Mouse (Mus musculus): ENCODE data around the gene Zdhhc15.
"Not testable (repeated sequence)": the region's sequence is repeated elsewhere in the genome, so short reads cannot be mapped to it uniquely, and the experiment has no call there.

Gene Zdhhc15

DNA sequence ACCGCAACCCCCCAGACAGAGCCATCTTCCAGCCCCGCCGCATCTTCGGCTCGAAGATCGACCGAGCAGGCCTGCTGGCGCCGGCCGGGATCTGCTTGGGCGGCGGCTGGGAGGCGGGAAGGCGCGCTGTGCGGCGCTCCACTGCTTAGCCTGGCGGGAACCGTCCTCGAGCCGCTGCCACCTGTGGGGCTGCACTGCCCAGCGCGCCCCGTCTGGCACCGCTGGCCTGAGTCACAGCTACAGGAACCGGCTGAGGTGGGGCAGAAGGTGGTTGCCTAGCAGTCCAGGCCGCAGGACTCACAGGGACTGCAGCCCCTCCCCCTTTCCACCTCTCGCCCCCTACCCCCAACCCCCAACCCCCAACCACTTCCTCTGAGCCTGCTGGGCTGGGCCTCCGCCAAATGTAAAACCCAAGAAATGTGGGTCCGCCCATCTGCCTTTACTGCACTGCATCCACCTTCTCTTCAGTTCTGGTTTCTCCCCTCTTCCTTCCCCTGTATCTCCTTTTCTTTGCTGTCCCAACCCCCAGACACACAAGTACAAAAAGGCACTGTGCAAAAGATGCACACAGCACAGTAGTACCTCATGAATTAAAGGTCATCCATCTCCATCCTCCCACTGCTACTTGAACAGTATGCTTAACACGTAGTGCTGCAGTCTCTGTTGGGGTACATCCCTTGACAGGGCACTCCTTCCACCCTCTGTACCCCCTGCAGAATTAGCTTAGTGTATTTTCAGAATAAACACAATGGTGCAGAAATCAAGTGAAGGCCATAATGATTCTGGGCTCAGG, at the start of gene Zdhhc15:
Zdhhc15 (minus strand) TSS at position 308 of the 793 bp plus-strand sequence.
- DNase-seq: peak; percentile 72

DNA sequence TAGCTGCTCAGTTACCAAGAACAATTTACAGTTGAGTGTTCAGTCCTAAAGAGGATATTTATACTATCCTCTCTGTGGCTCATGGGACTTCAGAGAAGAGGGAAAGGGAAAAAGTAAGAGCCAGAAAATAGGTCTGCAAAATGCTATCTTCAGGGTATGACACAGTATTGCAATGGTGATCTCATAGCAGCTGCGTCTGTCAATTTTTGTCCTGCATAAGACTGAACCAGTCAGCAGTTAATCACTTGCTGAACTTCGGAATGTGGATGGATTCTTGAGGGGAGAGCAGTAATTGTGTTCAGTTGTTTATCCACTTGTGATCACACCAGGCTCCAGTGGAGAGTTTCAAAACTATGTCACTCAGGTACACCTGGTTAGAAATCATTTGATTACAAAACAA, 37.1 kb upstream of the Zdhhc15 start:
- no peak for DNase-seq

DNA sequence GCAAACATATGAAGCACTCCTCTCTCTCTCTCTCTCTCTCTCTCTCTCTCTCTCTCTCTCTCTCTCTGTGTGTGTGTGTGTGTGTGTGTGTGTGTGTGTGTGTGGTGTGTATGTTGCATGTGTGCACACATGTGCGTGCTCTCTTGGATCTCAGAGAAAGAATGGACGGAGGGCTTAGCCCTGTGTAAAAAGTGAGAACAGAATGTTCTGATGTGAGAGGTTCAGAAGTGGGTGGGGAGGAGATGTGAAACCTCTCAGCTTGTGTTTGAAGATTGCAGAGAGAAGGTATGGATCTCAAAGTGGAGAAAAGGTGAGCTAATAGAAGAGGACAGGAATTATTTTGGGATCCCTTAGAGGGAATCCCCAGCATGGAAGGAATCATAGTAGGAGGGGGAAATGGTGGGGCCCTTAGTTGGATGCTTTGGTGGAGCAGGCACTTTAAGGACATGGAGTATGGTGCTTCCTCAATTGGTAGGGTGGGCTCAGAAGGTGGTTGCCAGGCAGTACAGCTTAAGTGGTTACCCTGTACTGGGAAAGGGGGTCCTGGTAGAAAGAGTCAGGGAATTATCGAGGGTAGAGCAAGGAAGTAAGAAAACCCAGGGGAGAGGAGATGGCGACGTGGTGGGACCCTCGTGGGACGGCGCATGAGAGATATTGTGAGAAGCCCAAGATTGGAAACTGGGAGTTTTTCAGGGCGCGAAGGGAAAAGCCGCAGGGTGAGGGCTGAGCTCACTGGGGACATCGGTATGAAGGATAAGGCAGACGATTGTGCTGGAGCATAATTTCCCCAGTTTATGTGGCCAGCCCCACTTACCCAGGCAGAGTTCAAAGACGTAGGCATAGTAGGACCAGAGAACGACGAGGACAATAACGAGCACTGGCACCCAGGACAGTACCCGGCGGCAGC, 761 bp downstream of the Zdhhc15 start:
- peak; percentile 5 for DNase-seq

DNA sequence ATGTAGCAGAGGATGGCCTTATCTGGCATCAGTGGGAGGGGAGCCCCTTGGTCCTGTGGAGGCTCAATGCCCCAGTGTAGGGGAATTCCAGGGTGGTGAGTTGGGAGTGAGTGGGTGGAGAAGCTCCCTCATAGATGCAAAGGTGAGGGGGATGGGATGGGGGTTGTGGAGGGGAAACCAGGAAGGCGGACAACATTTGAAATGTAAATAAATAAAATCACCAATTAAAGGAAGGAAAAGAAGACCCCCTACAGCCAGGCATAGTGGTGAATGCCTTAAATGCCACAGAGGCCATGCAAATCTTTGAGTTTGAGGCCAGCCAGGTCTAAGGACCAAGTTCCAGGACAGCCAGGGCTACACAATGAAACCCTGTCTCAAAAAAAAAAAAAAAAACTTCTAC, 13.9 kb downstream of the Zdhhc15 start:
- no peak for DNase-seq

DNA sequence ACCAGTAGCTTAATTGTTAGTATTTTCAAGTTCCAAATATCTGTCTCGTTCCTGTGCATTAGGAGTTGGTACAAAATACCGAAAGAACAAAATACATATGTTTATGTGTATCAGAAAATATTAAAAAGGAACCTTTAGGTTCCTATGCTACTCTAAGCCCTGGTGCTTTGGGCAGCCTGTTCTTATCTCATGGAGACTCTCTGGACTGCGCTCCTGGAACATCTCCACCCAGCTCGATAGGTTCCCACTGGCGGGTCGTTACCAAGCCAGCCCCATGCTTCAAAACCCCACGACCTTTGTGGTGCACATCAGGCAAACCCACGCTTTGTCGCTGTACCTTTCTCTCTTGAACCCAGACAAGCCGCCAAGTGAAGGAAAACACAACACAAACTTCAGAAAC, 58.3 kb downstream of the Zdhhc15 start:
- peak; percentile 26 for DNase-seq

DNA sequence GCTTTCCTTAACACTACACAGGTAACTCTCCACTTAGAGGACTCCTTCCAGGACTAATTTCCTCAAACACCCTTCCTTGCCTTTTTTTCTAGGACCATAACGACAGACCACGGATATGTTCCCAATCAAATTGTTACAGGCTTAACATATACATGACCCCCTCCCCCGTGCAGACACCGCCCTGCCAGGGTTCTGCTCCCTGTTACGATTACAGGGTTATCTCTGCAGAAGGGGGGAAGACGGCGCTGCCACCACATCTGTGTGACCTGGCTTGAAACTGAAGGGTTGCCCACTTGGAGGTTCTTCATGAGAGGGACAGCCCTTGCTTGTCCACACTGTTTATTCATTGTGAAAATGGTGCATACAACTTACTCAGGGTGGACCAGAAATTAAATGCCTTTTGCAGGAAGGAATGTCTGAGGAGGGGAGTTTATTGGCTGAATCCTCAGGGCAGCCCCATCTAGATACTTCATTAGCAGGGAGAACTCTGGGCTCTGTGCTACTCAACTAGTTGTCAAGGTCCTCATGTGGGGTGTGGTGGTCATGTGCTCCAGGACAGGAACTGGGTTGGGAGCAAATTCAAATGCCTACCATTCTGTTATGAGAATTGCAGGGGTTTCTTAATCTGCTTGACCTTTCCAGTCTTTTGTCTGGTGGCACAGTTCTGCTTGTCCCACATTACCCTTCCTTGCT, 67.0 kb downstream of the Zdhhc15 start:
- not testable (repeated sequence) for DNase-seq

DNA sequence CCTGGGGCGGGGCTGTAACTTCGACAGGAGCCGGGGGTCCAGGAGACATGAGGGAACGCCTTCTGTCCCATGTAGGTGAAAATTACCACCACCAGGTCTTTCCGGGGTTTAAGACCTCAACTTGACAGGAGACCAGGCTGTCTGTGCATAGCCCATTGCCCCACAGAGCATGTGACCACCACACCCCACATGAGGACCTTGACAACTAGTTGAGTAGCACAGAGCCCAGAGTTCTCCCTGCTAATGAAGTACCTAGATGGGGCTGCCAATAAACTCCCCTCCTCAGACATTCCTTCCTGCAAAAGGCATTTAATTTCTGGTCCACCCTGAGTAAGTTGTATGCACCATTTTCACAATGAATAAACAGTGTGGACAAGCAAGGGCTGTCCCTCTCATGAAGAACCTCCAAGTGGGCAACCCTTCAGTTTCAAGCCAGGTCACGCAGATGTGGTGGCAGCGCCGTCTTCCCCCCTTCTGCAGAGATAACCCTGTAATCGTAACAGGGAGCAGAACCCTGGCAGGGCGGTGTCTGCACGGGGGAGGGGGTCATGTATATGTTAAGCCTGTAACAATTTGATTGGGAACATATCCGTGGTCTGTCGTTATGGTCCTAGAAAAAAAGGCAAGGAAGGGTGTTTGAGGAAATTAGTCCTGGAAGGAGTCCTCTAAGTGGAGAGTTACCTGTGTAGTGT, 68.5 kb downstream of the Zdhhc15 start:
- not testable (repeated sequence) for DNase-seq

DNA sequence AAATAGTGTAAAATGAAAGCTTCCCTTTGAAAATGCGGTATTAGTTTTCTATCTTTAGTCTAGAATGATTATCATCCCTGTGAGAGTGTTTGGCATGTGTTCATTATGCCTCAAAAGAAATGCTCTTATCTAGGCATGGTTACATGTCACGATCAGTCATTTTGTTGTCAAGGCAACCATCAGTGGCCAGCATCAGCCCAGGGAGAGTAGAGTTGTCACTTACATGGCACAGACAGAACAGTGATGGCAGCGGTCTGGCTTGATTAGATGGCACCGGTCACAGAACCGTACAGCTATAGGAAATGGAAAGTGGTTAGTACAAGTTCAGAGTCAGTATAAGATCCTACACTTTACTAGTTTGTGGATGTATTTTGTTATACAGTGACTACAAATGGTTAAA, 96.9 kb downstream of the Zdhhc15 start:
- peak; percentile 2 for DNase-seq

DNA sequence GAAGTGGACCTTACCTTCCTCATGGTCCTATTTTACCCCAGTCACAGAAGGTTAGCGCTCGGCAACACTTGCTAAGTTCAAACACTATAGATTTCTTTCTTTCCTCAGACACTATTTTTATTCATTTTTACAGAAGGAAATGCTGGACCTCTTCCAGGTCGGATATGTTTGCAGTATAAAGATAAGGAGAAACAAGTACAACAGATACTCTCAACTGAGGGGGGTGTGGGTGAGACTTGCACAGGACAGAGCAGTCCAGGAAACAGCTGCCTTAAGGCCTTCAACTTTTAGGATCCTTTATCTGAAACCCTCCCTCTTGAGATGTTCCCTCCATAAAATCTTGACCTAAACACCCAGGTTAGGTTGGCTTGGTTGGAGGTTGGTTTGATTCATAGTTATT, 103.4 kb downstream of the Zdhhc15 start:
- DNase-seq: no peak

DNA sequence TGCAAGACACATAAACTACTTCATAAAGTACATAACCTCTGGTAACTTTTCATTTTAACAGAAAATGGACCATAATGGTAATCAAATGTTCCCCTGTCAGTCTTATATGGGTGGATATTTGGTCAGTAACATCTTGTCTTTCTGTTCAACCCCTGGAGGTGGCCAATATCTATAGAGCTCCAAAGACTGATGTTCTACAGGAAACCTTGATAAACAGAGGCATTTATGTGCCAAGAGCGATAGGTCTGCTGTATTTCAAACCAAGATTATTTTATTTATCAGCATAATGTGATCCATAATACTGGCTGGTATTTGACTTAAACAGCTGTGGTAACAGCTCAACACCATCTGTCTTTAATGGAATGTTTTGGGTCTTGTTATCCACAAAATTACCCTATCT, 125.6 kb downstream of the Zdhhc15 start:
- DNase-seq: no peak

DNA sequence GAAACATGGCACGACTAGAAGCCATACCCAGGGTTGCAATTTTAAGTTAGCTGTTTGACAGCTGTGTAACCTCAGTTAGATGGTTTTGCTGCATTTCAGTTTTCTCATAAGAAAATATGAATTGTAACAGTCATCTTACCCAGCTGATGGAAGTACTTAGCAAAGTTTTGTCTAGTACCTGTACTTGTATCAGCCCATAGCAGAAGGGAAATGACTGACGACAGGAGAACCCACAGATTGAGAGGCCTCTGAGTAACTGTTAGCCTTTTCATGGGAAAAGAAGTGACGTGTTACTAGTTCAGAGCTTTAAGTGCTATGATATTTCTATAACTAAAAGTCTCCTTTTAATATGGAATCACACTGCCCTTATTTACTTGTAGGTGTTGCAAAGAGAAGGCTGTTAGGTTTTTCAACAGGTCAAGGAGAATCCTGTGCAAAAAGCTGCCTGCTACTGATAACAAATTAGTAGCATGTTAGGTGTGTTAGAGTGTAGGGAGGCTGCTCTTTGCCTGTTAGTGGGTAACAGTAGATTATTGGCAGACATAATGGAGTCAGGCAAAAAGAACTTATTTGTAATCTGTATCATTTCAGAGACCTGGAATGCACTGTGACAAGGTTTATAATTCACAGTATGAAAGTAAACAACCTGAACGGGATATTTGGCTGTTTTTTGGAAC, 126.8 kb downstream of the Zdhhc15 start:
- no peak for DNase-seq

DNA sequence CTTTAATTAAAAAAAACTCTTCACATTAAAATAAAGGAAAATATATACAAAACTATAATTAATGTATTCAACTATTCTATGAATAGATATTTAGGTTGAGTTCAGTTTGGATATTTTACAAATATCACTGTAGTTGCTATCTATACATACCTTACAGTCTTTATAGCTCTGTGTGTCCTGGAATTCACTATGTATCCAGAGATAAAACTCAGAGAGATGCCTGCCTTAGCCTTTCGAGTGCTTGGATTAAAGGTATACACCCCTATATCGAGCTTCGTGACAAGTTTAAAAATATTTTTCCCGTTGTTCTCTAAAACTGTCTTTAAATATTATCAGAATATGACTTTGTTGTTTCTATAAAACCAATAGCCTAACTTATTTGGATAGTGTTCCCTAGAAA, 128.2 kb downstream of the Zdhhc15 start:
- no peak for DNase-seq

DNA sequence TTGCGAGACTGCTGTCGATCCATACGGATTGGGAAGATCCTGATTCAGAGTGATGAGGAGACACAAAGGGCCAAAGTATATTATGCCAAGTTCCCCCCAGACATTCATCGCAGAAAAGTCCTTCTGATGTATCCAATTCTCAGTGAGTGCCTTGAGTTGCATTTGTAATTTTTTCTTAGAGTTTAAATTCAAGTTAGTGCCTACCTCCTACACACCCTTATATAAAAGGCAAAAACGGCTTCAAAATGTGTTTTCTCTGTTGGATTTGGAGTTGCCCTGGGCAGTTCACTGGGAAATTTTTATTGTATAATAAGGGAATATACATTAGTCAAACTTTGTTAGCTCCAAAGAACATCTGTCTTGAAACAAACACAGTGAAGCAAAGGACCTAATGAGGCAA, 169.1 kb downstream of the Zdhhc15 start:
- no peak for DNase-seq

DNA sequence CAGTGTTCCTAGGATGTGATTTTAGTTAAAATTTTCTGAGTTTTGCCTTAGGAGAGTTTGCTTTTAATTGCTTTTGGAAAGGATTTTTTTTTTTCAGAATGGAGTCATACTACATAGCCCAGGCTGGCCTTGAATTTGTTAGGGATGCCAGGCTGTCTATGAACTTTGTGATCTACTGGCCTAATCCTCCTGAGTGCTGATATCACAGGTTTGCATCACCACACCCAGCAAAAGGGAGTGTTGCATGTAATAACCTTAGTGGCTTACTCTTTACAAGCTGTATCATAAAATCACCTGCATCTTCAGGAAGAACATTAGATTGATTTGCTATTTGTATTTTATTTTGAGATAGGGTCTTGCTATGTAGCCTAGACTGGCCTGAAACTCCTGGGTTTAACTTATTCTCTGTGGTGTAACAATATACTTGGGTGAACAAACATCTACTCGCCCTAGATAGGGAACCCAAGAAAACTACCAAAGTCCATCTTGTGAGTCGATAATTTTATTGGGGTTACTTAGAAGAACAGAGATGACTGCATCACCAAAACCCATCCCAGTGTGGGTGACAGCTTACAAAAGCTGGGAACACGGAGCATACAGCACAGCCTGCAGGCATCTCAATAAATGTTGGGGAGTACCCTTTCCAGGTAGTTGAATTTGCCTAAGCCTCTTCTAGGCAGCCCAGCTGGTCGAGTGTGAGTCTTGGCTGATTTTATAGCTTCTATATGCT, 181.1 kb downstream of the Zdhhc15 start:
- no peak for DNase-seq

DNA sequence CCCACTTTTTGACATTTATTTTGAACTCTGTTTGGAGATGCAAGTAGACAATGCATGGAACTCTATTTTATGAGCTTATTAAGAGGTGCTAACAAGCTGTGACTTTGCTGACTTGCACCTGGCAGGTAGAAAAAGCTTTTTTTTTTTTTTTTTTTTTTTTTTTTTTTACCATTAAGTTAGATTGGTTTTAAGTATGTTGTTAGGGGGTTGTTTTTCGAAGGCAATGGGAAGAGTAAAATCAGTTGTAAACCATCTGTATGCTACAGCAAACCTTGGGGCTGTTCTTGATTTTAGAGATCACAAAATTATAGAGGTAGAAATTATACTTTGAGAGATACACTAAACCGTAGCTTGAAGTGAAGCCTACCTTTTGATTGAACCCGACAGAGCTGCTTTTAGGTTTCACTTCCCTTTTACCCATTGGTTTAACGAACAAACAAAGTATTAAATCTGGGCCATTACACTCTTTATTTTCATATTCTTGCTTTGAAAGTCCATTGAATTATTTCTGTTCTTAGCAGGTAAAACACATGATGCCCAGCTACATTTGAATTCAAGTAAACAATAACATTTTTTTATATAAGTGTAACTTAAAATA, 181.9 kb downstream of the Zdhhc15 start:
- no peak for DNase-seq

DNA sequence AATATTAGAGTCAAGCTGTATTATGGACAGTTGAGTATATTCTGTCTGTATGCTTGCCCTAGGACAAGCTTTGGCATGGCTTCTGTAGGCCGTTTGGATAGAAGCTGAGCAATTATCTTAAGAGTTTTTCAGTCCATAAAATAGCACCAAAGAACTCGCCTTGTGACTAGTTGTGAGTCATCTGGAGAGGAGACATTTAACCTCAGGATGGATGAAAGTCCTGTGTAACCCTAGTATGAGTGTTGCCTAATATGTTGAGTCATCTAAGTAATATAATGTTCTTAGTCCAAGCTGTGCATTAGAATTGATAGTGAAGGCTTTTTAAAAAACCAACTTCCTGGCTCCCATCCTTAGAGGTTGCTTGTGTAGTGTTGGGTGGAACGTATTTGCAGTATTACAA, 182.8 kb downstream of the Zdhhc15 start:
- no peak for DNase-seq

All from liver (tissue).